Mouse (Mus musculus) C2C12 (cell line): Measurements from ENCODE around the gene Il6ra.

ENCODE experiments used
- CTCF ChIP-seq: IDR thresholded peaks from one replicate; pipeline ENCODE4 v1.5.1; 2011; ENCODE audit not compliant: control insufficient read depth, insufficient read depth, insufficient read length
- FOSL1 ChIP-seq: IDR thresholded peaks from one replicate; pipeline ENCODE4 v1.8.0; 2011; ENCODE audit warnings: mild to moderate bottlenecking, low read length; ENCODE audit not compliant: poor library complexity, insufficient read depth, severe bottlenecking
- MAX ChIP-seq: IDR thresholded peaks from one replicate; pipeline ENCODE4 v1.6.1; 2011; ENCODE audit warnings: mild to moderate bottlenecking, control low read depth
- MYOD1 ChIP-seq: IDR thresholded peaks from one replicate; pipeline ENCODE4 v1.6.1; 2011; ENCODE audit warnings: low read depth; ENCODE audit not compliant: control insufficient read depth, insufficient read length
- MYOG ChIP-seq: IDR thresholded peaks from one replicate; pipeline ENCODE4 v1.6.1; 2011; ENCODE audit not compliant: control insufficient read depth, insufficient read length; ENCODE audit errors: extremely low read depth

GRCm38 (mm10) chr3:89948021-89948420, 35.0 kb upstream of the Il6ra start:
- TF ChIP-seq CTCF = no peak
- no peak for TF ChIP-seq FOSL1
- no peak for TF ChIP-seq MAX
- TF ChIP-seq MYOG = no peak
- TF ChIP-seq MYOD1 = no peak
